Mouse (Mus musculus): ENCODE results near the gene Carmil1.

Gene Carmil1

DNA sequence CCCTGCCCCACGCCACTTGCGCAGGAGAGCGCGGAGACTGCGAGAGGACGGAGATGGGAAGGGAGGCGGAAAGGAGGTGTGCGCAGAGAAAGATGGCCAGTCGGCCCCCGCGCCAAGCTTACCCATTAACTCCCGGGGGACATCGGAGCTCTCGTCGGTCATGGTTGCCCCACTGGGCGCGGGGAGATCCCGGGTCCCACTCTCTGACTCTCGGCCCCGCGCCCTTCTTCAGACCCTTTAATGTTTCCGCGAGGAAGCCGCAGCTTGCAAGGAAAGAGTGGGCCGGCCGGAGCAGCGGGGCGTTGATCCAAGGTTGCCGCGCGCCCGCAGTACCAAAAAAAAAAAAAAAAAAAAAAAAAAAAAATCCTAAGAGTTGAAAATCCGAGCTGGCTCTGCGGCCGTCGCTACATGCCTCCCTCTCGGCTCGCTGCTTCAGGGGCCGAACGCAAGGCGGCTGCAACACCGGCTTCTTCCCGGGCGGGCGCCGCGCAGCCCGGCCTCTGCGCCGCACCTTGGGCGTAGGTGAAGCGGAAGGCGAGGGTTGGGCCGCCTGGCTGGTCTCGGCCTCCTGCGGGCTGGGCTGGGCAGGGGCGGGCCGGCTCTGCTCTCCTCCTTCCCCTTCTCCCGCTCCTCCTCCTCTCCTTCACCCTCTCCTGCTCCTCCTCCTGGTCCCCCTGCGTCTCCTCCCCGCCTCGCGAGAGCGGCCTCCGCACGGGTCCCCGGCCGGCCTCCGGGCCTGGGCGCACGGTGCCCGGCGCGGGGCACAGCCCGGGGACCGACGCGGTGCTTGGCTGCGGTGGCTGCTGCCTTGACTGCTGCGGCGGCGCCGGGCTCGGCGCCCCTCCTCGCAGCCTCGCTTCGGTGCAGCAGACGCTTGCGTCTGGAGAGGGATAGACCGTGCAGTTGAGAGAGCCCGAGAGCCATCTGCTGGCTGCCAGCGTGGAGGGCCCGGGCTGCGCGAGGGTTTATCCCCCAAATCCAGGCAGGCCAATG is at the start of gene Carmil1:
TSS of gene Carmil1 (minus strand) at position 357 of the 993 bp plus-strand sequence.
- peak; percentile 88 for DNase-seq

DNA sequence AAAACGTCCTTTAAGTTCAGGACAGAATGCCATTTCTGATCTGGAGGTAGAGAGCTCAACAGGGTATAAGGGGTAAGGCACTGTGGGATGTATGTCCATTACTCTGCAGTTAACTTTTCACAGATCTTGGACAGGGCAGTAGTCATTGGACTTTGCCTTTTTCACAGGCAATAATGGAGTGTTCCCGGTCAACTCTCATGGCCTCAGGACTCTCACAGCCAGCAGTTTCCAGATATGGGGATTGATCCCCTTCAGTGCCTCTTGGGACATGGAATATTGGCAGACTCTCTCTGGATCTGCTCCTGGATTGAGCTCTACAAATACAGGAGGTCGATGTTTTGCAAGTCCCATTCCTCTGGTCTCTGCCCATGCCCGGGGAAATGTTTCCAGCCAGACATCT is 49.5 kb upstream of the Carmil1 start:
- DNase-seq = no peak

DNA sequence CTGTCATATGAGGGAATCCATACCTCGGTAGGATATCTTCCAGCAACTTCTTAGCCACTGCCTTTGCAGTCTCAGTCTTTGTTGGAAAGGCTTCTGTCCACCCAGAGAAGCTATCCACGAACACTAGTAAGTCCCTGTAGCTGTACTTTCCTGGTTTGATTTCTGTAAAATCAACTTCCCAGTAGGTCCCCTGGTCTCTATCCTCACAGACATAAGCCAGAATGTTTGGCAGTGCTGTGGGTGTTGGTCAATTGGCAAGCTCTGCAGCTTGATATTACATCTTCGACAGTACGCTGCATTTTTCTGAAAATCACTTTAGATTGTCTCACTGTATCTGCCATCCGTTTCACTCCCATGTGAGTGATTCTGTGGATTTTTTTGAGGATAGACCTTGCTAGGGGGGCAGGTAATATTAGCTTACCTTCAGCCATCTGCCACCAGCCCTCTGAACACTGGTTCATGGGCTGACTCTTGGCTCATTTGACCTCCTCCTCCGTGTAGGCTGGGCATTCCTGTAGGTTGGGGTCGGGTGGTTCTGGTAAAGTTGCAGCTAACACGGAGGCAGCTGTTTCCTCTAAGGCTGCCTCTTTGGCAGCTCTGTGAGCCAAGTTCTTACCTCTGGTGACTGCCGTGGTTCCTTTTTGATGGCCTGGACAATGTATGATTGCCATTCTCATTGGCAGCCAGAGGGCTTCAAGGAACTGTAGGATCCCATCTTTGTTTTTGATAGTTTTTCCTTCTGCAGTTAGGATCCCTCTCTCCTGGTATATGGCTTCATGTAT is 47.6 kb upstream of the Carmil1 start:
- DNase-seq = no peak

DNA sequence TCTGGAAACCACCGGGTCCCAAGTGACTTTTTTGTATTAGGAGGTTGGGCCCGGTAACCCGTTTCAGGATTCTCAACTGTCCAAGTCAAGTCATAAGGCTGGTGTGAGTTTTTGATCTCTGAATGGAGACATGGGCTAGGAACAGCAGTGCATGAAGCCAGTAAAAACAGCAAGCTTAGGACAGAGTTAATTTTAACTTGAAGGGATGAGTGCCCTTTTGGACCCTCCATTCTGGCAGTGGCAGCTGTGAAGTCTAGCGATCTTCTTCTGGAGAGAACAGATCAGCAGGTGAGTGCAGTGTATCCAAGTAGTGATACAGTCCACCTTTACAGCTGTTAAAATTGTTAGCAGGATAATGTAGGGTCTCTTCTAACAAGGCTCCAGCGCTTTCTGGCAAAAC is 46.6 kb upstream of the Carmil1 start, which contains the start of gene Cmah:
TSS of gene Cmah (plus strand) at position 204 of the 400 bp plus-strand sequence.
- DNase-seq = no peak

DNA sequence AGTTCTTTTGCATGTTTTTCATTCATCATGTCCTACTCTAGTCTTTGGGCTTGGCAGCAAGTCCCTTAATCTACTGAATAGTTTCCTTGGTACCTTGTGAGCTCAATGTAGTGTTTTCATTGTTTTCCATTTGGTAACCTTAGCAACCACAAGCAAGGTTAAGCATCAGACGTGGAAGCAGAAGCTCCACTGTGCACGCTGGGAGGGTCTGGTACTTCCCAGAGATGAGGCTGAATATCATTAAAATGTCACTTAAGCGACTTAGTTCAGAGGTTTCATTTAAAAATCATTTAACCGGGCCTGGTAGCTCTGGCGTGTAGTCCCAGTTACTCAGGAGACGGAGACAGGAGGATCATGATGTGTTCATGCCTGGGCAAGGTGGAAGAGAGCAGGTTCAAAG is 40.7 kb upstream of the Carmil1 start:
- no peak for DNase-seq

DNA sequence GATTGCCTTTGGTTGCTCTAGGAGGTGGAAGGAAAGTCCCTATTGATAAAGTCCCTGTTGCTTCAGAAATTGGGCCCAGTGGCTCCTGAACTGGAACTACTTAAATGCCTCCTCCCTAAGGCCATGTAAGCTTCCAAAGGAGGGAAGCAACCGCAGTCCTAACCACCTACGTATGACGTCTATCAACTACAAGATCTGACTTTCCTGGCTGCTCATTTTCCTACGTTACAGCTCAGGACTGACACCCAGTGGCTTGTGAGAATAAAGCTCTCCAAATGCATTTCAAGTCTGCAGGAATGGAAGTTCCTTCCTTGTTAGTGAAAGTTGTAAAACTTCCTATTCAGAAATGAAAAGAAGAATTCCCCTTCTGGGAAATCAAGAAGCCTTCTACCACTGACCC is 38.0 kb upstream of the Carmil1 start:
- peak; percentile 16 for DNase-seq

DNA sequence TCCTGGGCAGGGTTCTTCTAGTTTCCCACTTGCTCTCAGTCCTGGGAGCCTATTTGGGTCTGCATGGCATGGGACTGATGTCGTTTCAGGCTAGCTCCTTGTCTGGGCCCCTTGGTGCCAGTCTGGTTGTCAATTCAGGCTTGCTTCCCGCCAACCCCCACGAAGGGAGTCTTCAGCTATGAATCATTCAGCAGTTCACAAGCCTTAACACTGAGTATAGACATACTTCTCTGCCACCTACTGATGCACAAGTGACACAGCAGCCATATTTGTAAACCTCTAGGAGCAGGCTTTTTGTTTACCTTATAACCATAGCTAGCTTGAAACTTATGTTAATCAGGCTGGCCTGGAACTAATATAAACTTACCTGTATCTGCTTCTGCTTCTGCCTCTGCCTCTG is 36.0 kb upstream of the Carmil1 start:
- DNase-seq = no peak

DNA sequence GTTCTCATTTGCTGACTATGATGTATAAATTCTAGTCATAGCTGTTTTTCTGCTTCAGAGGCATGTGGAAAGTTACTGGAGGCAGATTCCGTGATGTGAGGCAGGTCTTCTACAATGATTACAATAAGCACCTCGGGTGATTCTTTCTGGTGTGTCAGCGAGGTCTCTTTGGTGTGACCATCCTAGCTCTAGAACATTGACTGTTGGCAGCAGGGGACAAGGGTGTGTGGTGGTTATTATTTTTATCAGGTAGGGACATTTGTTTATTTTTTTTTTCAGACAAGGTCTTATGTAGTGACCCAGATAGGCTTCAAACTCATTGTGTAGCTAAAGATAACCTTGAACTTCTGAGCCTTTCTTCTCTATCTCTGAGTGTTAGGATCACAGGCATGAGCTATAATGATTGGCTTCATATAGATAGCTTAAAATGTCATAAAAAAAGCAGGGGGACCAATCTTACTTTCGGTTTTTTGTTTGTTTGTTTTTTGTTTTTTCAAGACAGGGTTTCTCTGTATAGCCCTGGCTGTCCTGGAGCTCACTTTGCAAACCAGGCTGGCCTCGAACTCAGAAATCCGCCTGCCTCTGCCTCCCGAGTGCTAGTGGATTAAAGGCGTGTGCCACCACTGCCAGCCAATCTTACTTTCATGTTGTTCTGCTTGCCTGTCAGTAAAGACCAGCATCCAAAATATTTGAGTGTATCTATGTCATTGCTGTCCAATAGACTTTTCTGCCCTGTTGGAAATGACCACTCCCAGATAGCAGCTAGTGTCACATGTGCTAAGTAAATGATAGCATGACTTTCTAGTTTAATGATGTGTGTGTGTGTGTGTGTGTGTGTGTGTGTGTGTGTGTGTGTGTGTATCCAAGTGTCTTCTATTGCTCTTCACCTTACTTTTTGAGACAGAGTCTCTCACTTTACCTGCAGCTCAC is 30.7 kb upstream of the Carmil1 start:
- no peak for DNase-seq

DNA sequence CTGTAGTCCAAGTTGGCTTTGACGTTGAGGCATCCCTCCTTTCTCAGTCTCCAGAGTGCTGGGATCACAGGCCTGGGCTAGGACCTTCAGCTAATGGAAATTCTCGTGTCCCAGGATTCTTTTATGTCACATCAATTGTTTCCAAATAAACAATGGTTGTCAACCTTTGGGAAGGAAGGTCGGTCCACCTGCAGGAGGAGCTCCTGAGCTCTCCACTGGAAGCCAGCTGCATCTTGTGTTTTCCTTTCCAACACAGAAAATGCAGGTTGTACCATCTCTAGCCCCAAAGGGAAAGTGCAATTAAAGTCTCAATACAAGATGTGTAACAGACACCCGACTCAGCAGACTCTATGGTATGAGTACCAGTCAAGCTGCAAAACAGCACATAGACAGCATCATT is 25.7 kb upstream of the Carmil1 start:
- DNase-seq = no peak

DNA sequence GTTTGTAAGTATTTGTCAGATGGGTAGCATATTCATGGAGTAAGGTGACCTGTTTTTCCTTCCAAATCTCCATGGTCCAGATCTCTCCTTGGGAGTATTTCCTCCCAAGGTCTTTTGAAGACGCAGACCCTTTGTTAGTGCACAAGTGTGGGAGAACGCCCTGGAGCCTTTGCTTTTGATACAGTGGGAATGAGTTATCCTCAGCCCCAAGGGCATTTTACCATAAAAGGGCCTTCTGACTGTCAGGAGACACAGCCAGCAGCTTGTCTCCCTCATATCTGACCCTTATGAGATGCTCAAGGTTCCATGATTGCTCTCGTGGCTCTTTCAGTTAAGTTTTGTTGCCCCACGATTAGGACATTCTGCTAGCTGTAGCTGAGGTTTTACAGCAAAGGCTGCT is 24.9 kb upstream of the Carmil1 start:
- DNase-seq = no peak

DNA sequence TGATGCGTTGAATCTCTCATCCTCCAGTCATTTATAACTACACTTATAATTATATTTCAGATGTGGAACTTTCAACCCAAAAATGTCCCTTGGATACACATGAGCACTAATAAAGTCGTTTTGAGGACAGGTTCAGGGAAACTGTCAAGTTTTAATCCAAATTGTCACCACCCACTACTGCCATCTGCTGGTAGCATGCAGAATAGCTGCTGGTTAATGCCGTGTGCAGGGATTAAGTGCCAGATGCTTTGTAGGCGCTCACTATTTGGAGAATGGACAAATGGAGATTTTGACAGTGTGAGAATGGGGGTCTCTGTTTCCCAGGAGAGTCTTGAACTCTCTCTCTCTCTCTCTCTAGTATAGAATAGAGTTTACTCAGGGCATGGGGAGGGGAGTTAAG is 16.7 kb upstream of the Carmil1 start:
- no peak for DNase-seq

DNA sequence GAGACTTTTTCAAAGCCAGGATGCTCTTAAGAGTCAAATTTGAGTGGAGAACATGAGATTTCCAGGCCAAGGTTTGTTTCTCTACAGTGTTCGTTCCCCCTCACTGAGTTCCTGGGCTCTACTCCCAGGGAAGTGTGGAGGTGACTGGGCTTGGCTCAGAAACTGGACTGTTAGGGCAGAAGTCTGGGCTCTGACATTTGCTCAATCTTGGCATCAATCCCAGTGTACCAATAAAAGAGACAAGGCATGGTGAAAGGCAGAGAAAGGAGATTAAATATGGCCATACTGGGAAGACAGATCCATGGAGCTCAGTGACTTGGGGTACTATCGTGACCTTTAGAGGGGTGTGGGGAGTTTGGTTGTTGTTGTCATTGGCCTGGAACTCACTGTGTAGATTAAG is 6.8 kb upstream of the Carmil1 start:
- no peak for DNase-seq

DNA sequence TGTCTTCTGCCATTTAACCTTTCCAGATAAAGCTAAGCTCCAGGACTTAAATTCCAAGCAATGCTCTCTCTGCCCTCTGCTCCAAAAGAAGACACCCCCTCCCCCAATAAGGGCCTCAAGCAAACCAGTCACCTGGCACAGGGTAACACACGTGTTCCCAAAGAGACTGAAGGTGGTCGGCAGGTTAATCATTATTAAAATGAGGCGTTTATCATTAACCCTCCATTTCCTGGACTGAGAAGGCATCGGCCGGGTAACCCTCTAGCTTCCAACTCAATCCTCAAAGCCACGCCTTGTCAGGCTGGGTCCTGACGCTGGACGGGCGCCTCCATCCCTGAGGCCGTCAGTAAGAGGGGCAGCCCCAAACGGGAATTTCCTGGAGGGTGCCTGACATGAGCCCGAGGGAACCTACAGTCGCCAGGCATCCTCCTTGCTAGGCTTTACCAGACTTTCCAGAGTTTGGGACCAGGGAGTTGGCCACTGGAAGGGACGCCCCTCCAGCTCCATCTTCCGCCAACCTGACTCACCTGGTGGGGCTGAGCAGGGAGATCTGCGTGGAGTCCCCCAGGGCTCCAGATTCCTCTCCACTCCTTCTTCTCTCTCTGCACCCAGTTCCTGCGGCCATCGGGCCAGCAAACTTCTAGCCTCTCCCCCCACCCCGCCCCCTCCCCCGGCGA is 695 bp downstream of the Carmil1 start:
- DNase-seq = no peak

DNA sequence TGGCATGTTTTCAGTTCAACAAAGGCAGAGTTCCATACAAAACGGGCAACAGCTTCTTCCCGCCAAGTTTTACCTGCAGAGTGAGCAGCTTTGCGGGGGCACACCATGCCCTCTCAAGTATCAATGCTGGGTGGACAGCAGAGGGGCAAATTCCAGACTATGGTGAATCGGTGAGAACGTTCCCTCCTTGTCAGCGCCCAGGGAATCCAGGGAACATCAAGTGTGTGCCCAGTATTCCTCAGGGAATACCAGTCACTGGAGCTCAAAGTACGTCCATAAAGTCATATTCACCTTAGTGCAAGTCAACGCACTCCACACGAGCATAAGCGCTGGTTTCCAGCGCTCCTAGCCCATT is 1.2 kb downstream of the Carmil1 start:
- no peak for DNase-seq

DNA sequence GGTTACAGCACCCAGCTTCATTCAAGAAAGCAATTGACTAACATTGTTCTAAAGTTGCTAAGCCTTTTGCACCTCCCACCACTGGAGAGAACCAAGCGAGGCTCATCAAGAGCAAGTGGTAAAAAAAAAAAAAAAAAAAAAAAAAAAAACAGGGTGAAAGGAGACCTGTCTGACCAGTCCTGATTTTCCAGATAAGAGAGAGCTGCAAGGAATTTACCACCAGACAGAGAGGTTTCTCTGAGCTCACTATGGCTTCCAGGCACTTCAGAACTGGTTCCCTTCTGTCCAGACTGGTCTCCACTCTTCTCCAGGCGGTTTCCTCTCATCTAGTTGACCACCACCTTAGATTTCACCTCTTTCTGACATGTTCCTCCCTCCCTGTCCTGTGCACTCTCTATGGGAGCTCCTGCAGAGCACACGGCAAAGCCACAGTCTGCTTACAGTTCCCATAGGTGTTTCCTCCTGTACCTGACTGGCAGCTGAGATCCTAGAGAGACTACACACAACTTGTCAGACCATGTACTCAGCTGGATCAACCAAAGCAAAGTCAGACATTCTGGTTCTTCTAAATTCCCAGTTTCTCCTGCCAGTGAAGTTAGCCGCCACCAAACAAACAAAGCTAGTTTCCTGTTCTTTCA is 7.7 kb downstream of the Carmil1 start:
- DNase-seq = no peak

DNA sequence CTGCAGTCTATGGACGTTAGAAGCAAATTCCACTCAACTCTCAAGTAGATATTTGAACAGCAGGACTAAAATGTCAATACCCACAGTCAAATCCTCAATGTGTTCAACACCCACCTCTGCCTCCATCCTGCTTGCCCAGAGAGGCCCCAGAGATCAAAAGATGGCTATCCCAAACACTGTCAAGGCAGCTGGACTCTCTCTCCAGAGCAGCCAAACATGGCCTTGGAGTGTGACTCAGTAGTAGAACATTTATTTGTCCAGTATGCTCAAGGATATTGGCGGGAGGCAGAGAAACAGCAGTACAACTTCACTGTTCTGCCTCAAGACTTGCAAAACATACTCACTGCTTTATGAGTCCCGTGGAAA is 11.5 kb downstream of the Carmil1 start:
- DNase-seq = no peak

DNA sequence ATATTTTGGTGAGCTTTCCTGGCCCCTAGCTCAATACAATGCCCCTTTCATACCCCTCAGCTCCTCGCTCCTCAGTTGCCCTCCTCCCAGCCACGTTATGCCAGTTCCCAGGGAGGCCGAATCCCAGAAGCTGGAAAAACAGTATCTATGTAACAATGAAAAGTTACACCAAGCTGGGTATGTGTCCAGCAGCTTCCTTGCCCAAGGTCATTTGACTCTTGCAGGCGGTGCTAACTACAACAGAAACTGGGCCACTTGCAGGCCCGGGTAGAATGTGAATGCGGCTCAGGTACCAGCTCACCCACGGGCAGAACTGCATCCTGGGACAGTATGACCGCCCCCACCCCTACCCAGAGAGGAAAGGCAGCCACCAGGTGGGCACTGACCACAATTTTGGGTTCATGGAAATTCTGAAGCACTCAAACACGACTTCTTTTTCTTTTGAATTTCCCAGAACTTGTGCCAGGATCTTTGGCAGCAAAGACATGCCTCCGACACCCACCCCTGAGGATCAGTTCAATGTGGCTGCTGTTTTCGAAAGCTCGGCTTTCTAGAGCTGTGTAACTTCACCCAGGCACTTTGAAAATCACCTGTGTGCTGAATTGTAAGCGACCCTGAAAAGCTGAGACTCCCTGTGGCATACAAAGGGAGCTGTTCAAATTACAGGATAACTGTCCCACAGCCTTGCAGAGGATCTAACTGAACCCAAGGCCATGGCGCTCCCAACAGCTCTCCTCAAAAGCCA is 12.1 kb downstream of the Carmil1 start:
- peak; percentile 27 for DNase-seq

DNA sequence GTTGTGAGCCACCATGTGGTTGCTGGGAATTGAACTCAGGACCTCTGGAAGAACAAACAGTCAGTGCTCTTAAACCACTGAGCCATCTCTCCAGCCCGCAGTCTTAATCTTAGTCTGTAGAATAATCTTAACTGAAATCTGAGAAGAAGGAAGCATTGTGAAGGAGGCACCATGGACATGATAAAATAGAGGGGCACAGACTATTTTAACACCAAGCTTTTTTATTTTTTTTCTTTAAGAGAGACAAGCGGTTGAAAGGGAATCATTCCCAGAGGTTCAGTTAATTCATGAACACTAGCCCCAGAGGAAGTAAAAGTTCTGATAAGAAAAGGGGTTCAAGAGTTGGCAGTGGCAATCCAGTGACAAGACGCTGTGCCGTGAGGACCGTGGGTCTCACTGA is 15.8 kb downstream of the Carmil1 start:
- DNase-seq = no peak

DNA sequence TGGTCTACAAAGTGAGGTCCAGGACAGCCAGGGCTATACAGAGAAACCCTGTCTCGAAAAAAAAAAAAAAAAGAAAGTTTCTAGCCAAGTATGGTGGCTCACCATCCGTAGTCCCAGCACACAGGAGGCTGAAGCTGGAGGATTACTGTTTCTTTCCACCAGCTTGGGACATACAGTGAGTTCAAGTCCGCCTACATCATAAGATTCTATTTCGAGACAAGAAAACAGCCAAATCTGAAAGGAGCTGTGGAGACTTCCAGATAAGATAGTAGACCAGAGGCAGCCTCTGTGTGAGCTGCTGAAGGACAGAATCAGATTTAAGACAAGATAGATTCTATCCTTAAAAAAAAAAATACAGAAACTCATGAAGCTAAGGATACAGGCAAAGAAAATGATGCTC is 17.0 kb downstream of the Carmil1 start:
- no peak for DNase-seq

DNA sequence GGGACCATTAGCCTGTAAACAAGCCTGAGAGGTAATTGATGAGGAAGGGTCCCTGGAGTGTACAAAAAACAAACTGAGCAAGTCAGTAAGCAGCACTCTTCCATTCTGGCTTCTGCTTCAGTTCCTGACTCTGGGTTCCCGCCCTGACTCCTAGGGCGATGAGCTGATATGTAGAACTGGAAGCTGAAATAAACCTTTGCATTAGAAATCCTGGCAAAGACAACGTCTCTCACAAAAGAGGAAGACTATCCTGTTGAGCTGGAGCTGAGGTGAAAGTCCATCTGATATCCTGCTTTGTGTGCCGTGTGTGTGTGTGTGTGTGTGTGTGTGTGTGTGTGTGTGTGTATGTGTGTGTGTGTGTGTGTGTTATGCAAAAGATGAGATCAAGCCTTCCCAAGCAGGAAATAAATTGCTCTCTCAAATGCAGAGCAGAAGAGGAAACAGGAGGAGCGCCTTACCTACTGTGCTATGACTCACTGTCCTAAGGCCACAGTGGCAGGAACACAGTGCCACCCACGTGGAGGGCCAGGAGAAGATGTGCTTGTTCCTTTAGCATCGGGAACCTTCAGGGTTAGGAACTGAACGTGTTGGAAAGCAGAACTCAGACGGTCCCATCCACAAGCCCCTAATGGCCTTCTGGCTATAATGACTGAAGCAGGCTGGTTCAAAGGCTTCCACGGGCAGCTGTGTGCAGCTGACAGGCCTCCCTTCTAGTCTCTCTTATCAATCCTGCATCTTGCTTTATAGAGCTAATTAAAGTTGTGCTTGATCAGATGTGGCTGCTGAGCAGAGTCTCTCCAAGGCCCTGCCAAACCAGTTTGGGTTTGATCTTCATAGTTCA is 19.6 kb downstream of the Carmil1 start:
- DNase-seq = no peak

All from layer of hippocampus, adult 9-11 months (tissue).